Mouse (Mus musculus) urinary bladder, postnatal 36 days (tissue): ENCODE data around the gene Unc45a.

Source experiments
- DNase-seq, 2 experiments: peaks; one replicate each; pipeline ENCODE4 v3.0.0; 2022; ENCODE audit warnings: low spot score in 2 of 2, mixed read lengths in 1 of 2

Gene Unc45a

DNA sequence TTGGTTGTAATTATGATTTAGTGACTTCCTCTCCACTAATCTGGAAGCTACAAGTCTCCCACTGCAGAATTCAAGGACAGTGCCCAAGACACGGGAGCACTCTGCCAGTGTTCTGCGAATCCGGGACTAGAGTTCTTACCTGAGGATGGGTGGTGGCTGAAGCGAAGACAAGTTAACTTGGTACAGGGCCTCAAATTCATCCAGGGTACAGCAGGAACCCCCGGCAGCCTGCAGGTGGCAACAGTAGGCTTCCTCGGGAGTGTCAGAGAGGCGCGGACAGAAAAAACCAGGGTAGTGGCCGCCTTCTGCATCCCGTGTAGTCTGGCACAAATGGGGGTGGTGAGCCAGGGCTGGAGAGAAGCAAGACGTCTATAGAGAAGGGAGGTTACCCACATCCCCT, at the start of gene Unc45a:
Gene Unc45a, minus strand, starts transcription at position 213 of the 400 bp plus-strand sequence.
- peak; percentile 60 to 72 for DNase-seq

DNA sequence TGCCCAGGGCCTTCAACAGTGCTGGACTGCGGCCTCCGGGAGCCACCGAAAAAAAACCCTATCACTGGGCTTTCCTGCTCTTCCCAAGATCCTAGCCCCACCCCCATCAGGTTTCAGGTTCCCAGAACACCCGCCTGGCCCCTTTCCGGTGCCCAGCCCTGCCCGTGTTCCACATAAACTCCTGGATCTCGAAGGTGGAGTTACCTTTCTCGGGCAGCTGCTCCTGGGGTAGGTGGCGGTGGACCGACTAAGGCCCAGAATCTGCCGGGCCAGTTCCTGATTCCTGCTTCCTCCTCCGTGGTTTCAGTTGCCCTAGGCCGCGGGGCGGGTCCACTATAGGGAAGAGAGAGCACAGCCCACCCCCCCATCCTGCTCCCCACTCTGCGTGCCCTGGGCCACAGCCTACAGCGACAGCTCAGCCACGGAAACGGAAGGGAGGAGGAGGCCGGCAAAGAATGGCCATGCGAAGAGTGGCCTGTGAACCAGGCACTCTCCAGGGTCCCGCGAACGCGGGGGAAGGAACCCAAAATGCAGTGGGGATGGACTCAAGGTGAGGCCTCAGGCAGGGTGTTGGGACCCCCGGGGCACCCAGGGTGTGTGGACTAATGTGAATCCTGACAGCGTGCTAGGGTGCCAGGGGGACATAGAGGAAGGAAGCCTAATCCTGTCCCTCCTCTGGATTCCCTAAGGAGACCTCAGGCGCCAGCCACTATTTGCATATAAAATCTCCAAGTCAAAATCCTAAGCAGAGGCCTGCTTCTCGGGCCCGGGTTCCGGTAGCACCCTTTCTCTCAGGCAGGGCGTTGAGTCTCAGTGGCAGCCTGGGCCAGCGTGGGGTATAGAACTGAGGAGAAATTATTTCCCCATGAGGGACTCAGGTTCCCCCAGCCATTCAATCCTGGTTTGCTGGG, 47.1 kb upstream of the Unc45a start, which contains the start of gene Fes:
Gene Fes, minus strand, starts transcription at position 314 of the 911 bp plus-strand sequence.
- peak in 1 of 2 experiments; percentile 68 for DNase-seq

DNA sequence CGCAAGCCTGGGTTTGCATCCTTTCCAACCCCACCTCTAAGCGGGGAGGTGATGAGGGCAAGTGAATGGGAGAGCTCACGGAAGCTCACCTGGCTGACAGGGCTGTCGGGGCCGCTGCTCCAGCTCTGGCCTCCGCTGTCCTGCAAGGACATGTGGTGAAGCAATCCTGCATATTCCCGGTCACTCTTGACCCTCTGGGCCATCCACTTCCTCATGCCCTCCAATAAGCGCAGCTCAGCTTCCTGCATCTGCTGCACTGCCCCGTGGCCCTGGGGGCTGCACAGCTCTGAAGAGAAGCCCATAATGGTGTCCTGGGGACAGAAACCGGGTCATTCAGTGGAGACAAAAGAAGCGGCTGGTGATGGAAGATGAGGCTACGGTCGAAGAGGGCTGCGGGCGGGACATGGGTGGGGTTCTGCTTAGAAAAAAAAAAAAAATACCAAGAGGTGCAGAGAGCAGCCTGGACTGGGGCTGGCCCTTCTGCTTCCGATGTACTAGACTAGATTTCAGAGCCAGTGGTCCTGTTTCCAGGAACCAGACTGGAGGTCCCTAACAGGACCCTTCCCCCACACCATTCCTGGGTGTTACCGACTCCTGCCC, 46.3 kb upstream of the Unc45a start:
- no peak for DNase-seq

DNA sequence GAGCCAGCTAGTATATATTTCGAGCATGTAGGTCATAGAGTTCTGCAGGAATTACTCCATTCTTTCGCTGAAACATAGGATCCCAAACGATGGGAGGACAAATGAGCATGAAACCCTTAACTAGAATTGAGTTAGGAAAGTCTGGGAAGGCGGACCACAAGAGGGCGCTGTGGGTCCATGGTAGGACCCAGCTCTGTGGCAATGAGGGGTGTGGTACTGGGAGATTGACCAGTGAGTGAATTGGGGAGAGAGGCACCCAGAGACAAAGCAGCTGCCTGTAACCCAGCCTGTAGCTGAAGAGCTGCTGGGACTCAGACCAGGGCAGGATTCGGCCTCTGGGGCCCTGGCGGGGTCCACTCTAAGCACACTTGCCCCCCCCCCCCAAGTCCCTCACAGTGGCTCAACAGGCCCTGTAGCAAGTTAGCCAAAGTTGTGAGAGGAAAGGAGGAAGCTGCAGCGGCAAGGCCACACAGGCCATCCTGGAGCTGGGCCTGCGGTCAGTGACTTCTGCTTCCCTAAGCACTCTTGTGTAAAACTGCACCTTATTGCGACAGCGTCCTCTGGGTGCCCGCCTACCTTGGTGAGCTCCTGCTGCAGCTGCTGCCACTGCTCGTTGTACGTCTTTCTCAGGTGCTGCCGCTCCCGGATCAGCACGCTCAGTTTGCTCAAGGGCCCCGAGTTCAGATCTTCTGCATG, 45.6 kb upstream of the Unc45a start:
- DNase-seq: peak; percentile 87 to 91

DNA sequence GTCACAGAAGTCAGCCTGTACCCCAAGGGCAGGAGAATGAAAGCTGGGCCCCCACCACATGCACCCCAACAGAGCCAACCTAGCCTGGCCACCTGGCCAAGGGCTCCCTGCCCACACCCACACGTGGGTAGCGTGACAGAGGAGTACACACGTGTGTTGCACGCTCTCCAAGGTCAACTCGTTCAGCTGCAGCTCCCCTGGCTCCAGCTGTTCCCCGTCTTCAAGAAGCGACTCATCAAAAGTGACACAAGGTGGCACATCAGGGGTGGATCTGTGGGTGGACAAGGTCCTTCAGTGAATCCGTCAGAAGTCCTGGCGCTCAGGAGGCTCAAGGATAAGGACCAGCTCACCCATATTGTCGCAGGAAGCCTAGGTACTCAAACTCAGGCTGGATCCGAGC, 42.1 kb upstream of the Unc45a start:
- no peak for DNase-seq

DNA sequence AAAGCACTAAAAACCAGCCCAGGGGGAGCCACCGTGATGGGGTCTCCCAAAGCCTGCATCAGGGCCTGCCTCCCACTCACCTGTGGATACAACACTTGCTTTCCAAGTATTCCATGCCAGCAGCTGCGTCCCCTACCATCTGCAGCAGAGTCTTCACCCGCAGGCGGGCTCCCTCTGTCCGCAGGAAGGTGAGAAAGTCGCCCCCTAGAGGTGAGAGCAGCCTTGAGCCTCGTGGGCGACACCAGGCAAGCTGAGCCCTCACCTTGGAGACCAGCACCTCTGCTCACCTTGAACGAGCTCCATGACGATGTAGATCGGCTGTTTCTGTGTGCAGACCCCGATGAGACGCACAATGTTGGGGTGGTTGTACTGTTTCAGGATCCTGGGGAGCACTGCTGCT, 38.7 kb upstream of the Unc45a start:
- DNase-seq: no peak

DNA sequence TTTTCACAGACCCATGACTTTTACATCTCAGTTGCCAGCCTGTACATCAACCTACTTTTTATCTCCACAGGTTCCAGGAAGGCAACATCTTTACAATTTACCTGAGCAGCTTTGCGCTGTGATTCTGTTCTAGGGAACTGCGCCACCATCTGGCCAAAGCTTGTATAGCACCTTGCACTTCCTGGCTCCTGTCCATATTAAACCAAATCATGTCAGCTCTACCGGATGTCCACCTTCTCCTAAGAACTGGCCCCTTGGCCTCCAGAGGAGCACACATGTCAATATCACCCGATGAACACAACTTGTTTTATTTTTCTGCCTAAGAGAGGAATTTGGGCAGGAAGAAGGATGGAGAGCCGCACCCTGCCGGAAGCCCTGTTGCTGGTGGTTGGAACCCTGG, 36.7 kb upstream of the Unc45a start:
- peak in 1 of 2 experiments; percentile 59 for DNase-seq

DNA sequence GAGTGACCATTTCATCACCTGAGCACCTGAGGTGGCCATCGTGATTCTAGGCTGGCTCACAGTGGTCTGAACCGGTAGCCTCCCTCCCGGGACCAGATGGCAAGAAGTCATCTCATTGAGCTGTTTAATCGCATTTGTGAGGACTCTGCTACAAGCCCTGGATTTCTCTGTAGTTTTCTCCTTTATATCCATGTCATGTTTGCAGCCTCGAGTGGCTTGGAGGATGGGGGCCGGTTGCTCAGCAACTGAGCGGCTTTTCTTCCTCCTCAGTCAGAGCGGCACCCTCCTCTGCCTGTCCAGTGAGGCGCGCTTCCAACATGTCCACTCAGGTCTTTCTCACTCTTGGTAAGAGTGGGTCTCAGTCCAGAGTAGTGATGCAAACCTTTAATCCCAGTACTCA, 35.4 kb upstream of the Unc45a start:
- no peak for DNase-seq

DNA sequence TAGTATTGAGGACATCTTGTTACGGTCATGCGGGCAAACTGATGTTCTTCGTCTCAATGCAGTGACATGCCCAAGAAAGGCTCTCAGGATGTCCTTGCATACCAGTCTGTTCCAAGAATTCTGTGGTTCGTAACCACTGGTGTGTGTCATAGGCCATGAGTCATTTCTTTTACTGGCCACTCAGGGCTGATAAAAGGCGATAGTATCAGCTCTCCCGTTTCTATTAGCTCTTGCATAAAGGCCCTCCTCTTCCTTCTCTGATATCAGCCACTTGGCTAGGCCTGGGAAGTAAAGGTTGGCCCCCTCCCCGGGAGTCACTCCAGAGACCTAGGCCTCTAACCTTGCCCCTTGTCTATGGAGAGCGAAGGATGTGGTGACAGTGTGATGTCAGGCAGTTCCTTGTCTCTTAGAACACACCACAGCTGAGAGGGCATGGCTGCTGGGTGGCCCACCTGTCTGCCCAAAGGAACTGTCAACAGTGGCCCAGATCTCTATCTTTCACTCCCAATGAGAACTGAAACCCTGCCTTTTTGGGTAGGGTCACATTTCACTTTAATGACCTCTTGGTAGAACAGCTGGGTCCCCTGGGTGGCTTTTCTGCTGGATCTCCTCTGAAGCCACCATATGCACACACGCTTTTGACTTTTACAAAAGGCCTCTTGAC, 34.7 kb upstream of the Unc45a start:
- peak; percentile 53 to 57 for DNase-seq

DNA sequence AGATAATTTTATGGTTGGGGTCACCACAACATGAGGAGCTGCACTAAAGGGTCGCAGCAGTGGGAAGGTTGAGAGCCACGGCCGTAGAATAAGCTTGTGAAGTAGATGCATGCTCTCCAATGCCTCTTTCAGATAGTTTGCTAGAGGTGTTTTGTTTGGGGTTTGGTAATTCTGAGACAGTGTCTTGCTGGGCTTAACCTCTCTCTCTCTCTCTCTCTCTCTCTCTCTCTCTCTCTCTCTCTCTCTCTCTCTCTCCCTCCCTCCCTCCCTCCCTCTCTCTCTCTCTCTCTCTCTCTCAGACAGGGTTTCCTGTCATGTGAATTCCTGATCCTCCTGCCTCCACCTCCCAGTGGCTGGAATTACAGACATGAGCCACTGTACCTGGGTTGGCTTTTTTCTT, 33.9 kb upstream of the Unc45a start:
- no peak for DNase-seq

DNA sequence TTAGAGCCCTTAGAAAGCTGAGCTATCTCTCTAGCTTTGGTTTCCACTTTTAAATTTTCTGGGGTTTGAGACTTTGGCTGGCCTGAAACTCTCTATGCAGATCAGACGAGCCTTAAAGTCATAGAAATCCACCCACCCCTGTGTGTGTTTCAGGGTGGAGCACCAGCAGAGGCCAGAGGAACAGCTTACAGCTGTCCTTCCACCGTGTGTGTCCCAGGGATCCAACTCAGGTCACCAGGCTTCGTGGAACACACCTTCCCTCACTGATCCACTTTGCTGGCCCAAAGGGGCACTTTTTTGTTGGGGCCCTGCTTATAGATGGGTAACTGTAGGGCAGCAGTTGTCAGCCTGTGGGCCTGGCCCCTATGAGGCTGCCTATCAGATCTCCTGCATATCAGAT, 33.5 kb upstream of the Unc45a start:
- DNase-seq: no peak

DNA sequence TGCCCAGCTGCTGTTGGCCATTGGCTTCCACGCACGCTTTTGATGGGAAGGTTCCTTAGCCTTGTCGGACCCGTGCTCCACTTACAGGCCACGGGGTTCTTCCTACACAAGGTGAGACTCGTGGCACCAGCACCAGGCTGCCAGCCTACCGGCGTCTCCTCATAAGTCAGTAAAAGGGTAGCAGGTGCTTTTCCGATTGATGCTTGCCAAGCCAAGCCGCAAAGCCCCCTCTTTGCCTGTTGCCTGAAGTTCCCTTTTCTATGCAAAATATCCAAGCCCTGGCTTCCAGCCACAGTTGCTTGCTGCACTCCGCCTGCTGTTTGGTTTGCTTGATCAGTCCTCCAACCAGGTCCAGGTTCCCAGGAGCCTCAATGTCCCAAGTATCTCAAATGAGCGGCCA, 33.0 kb upstream of the Unc45a start:
- no peak for DNase-seq

DNA sequence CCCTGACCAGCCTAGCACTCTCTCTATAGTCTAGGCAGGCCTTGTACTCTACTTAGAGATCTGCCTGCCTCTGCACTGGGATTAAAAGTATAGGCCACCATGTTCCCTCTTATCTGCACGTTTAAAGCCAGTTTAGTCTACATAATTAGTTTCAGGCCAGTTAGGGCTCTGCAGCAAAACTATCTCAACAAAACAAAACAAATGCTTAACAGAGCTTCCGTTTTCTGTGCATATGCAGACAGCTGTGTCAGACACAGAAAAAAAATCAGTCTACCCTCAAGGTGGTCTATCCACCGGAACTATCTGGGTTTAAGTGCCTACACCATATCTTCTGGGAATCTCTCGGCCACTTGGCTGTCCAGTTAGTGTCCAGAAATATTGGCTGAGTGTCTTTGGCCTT, 32.5 kb upstream of the Unc45a start:
- no peak for DNase-seq

DNA sequence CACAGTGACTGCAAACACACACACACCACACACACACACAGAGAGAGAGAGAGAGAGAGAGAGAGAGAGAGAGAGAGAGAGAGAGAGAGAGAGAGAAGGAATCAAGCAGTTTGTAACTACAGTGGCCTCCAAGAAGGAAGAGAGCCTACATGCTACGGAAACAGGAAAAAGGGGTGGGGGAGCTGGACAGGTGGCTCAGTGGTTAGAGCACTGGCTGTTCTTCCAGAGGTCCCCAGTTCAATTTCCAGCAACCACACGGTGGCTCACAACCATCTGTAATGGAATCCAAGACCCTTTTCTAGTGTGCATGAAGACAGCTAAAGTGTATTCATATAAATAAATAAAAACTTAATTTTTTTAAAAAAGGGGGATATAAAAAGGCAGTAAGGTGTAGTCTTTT, 31.9 kb upstream of the Unc45a start:
- no peak for DNase-seq

DNA sequence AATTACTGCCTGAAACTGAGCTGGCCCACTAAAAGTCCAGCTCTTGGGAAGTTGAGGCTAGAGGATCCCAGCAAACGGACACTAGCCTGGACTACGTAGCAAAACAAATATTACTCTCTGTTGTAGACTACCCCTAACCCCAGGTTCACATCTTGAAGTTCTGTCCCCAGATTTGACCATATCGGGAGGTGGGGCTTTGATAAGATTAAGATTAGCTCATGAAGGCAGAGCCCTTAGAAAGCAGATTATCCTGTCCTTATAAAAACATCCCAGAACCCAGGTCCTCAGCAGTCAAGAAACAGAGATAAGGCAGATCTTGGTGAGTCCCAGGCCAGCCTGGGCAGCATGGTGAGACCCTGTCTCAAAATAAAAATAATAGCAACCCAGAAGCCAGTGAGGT, 31.4 kb upstream of the Unc45a start:
- no peak for DNase-seq

DNA sequence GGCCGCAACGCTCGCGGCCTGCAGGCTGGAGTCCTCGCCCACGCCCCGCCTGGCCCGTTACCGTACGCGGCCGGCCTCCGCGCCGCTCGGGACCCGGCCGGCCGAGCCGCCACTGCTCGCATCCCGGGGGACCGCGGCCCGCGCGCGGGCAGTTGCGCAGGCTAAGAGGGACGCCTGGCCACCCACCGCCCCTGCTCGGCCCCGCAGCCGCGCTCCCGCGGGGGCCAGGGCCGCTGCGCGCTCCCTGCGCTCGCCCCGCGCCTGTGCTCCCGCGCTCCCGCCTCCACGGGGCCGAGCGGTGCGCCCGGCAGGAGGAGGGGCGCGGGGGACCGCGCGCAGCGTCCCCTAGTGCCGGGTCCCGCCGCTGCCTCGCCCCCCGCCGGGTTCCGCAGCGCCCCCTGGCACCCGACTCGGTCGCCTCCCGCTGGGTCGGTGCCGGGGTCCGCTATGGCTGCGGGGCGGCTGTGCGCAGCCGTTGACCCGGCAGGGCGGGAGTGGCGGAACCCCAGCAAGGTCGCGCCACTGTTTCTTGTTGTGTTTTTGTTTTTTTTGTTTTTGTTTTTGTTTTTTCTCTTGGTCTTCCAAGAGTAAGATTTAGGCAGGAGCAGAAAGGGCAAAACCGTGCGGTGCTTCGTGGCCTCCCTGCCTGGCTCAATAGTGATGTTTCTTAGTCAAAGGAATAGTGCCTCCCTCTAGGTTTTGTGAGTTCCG, 30.4 kb upstream of the Unc45a start, which contains the start of gene Man2a2:
Gene Man2a2, minus strand, starts transcription at position 335 of the 711 bp plus-strand sequence.
- DNase-seq: peak; percentile 45 to 75

DNA sequence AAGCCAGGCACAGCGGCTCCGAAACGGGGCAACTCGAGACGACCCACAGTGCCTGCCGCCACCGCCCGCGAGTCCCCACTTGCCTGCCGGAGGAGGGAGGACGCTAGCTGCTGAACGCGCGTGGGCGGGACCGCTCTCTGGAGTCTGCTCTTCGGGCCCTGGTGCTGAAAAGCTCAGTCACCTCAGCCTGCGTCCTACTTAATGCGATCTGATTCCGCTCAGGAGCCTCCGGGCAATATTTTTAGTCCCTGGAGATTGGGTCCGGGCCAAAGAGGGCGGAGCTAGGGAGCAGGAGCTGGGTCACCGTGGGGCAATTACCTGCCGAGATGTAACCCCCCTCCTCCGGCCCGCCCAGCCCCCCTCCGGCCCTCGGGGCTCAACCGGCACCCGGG, 29.8 kb upstream of the Unc45a start:
- peak; percentile 70 to 79 for DNase-seq

DNA sequence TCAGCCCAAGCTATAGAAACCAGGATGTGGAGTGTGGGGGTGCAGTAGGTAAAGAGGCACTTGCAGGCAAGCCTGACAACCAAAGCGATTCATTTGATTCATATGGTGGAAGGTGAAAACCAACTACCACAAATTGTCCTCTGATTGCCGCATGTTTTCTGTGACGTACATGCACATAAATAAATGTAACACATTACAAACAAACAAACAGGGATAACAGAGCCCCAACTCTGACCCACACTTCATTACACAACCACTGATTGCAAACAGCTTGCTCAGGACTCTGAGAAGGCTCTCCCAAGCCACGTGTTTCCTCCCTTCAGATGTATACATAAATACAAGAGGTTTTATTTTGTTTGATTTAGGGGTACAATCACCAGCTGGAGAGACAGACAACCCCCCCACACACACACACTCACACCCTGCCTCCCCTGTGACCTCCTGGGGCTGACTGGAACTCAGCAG, 29.2 kb upstream of the Unc45a start:
- no peak for DNase-seq

DNA sequence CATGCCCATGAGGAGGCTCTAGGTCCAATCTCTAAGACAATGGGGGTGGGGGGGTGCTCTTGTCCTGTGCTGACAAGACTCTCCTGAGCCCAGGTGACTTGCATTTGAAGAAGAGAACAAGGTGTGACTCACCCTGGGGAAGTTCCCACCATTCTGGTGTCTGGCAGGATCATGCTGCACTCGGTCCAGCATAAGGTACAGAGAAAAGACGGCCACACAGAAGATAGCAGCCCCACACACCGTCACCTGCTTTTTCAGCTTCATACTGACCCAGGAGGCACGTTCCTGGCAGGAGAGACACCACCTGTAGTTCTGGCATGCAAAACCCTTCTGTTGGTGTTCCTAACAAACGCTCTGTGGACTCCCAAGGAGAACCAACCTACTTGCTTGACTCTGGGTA, 28.7 kb upstream of the Unc45a start:
- no peak for DNase-seq

DNA sequence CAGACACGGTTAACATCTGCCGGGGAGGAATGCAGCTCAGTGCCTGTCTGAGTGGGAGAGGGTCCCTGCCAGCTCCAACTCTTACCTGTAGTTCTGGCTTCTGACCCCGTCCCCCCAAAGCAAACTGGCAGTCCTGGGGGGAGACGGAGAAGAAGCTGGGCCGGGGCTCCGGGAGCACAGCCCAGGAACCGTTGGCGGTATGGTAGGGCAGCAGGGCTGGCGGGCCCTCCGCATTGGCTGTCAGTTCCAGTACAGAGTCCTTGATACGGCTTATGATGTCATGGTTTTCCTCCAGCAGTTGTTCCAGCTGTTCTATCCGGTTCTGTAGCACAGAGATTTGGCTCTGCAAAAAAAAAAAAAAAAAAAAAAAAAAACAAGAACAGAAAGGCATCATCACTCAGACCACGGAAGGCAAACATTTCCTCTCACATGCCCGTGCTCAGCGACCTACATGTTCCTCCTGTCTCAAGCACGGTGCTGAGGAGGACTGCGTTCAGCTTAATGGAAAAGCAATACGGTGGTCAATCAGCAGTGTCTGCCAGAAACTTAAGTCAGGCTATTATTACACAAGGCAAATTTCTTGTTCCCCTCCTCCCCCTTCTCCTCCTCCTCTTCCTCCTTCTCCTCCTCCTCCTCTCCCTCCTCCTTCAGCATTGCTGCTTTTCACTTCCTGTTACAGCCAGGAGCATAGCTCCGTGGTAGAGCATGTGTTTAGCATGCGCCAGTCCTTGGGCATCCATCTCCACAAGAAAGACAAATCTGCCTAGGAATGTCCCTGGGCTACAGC, 28.0 kb upstream of the Unc45a start:
- DNase-seq: no peak
